Mouse (Mus musculus) heart, adult 8-10 months (tissue): ENCODE results near the gene Casc1. TPM values are rescaled to one million over a fixed set of nuclear protein-coding genes. Genes with fewer than 3 reads are reported as not detected.
"Not testable (repeated sequence)": the region's sequence is repeated elsewhere in the genome, so short reads cannot be mapped to it uniquely, and the experiment has no call there.

Experiments used
- DNase-seq: peaks from one replicate; pipeline ENCODE4 v3.0.0; 2022; ENCODE audit warnings: low spot score
- total RNA-seq, 4 experiments: library from RNA; stranded (reverse); gene quantifications; 2 replicates each; pipeline ENCODE4 v1.2.4; 2022

Casc1 gene
- total RNA-seq, 4 experiments from 2014 or later: 1.0 to 1.8 (median 1.6) TPM

GRCm38 (mm10) chr6:145136831-145137230 is 74.0 kb downstream of the Casc1 start:
- no peak for DNase-seq

- DNase-seq: no peak
These were observed 75.0 kb downstream of the Casc1 start for GRCm38 (mm10) chr6:145135804-145136203.

GRCm38 (mm10) chr6:145135295-145135694 is 75.5 kb downstream of the Casc1 start:
- no peak for DNase-seq

GRCm38 (mm10) chr6:145132969-145133368 is 77.8 kb downstream of the Casc1 start:
- DNase-seq: not testable (repeated sequence)

GRCm38 (mm10) chr6:145131991-145132390 is 78.8 kb downstream of the Casc1 start:
- DNase-seq: no peak

- DNase-seq: no peak
These were observed 81.2 kb downstream of the Casc1 start for GRCm38 (mm10) chr6:145129563-145129962.

GRCm38 (mm10) chr6:145127652-145128051 is 83.2 kb downstream of the Casc1 start:
- no peak for DNase-seq

- peak; percentile 36 for DNase-seq
These were observed 85.2 kb downstream of the Casc1 start for GRCm38 (mm10) chr6:145125591-145126113.

Other genes with a start within 250 kb of the Casc1 start
- 1 to 10 TPM in 2 of 4 experiments, under 1 TPM in 2; 0.34 to 1.6 (median 1.0) TPM for gene Bcat1, start 134.8 kb downstream of the Casc1 start, total RNA-seq
- gene Lrmp, start 95.4 kb downstream of the Casc1 start, total RNA-seq: 1 to 10 TPM; 1.1 to 3.3 (median 1.2) TPM
- gene Etfrf1, start 129 bp upstream of the Casc1 start, total RNA-seq: 100 to 1,000 TPM; 102 to 139 (median 118) TPM
- 10 to 100 TPM; 25.1 to 35.9 (median 30.6) TPM for gene Kras, start 39.2 kb upstream of the Casc1 start, total RNA-seq